Mouse (Mus musculus): Measurements from ENCODE around the gene Map2k6.

- TF ChIP-seq CTCF (IDR thresholded peaks at IDR 0.05; ENCODE audit: borderline replicate concordance, insufficient read depth, low read depth, low read length) (no peak), POLR2A (IDR thresholded peaks at IDR 0.05; ENCODE audit: borderline replicate concordance, insufficient read depth, low read length) (no peak)
Observed at GRCm38 (mm10) chr11:110488301-110488700, 89.4 kb downstream of the Map2k6 start.

Data from cerebellum, adult 2 months (tissue).